Mouse (Mus musculus): ENCODE measurements around the gene Ptgds. TPM values are rescaled to one million over a fixed set of nuclear protein-coding genes. Genes with fewer than 3 reads are reported as not detected.

Ptgds gene
- polyA plus RNA-seq, 1 experiment from 2014 or later: 3.0 TPM

DNA sequence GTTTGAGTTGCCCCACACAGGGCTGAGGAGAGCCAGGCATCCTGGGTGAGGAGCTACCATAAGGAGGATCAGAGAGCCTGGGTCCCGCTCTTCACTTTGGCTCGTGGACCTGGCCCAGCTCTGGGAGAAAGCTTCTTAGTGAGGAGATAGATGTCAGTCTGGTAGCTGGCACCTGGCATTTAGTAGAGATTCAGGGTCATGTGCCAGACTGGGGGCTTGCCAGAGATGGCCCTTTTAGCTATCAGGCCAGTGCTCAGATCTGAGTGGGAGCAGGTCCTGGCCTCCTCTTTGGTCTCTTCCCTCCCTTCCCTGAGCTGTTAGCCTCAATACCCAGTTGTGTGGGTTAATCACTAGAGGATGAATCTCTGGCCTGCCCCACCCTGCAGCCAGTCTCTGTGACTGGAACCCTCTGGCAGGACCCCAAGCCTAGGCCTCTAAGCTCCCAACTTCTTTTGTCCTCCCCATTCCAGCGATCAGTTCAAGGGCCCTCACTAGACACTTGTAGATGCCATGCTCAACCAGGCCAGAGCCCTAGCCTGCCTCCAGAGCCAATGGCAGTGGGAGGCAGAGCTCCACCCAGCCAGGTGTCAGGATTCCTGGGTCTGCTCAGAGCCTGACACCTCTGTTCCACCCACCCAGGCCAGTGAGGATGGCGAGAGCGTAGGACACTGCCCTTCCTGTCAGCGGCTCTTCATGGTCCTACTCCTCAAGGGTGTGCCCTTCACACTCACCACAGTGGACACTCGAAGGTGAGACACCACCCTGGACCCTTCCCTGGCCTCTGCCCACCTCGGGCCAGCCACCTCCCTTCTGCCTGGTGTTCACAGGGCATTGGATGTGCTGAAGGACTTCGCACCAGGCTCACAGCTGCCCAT lies 12.6 kb downstream of the Ptgds start:
- H3K4me3 ChIP-seq: no peak overlapping the region
- no peak overlapping the region for H3K4me2 ChIP-seq (replicated peaks)
- no peaks in the 10 kb centered on the region for H3K27me3 ChIP-seq
- peaks cover 19% of the 10 kb centered on the region for H3K4me1 ChIP-seq
- H3K36me3 ChIP-seq: peaks cover 18% of the 10 kb centered on the region; the same call in 1 of the 2 replicates
- no peaks in the 10 kb centered on the region for H3K9me3 ChIP-seq (replicated peaks)
- no peak overlapping the region for H3K9ac ChIP-seq
- 87% methylated on average over 9 of the region's 9 CpGs for WGBS
- ATAC-seq (ENCODE audit: low FRiP score): no peak
- H3K27ac ChIP-seq: no peak overlapping the region

DNA sequence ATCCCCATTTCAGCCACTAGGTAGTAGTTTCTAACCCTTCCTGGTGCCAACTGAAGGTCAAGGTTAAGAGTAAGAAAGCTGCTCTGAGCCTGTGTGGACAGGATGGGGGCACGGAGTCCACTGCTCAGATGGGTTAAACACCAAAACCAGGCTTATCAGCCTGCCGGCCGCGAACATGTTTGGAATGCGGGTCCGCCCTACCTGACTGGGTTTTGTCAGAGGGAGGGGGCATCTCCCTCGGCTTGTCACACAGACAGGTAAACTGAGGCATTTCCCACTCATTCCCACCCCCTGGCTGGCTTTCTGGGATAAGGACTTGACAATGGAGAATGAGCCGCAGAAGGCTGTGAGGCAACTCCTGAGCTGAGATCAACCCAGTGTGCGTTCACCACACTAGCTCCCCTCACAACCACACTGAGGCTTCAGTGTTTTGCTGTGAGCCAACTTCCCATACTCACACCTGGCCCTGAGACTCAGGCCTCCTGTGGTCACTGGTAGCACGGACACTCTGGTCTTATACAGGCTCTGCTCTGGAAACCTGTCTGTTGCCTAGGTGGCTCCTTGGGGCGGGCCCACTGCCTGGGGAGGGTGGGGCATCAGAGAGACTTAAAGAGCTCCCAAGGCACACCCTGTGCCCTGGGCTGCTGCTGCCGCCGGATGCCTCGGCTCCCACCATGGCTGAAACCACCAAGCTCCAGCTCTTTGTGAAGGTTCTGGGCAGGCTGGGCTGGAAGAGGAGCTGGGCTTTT lies 13.5 kb downstream of the Ptgds start, which contains the start of gene Clic3:
TSS of gene Clic3 (plus strand) at position 634 of the 749 bp plus-strand sequence.
- Histone ChIP-seq H3K4me2 (replicated peaks) (no peak within 1 kb of the TSS), H3K9ac (no peak within 1 kb of the TSS), H3K27ac (no peak within 1 kb of the TSS), H3K4me3 (no peak within 1 kb of the TSS), H3K4me1 (peaks cover 17% of the 10 kb centered on the region), H3K27me3 (no peaks in the 10 kb centered on the region), H3K9me3 (replicated peaks) (no peaks in the 10 kb centered on the region), H3K36me3 (peaks cover 18% of the 10 kb centered on the region; the same call in 1 of the 2 replicates)
- 69% methylated on average over 14 of the region's 14 CpGs for WGBS
- ATAC-seq (ENCODE audit: low FRiP score): no peak

DNA sequence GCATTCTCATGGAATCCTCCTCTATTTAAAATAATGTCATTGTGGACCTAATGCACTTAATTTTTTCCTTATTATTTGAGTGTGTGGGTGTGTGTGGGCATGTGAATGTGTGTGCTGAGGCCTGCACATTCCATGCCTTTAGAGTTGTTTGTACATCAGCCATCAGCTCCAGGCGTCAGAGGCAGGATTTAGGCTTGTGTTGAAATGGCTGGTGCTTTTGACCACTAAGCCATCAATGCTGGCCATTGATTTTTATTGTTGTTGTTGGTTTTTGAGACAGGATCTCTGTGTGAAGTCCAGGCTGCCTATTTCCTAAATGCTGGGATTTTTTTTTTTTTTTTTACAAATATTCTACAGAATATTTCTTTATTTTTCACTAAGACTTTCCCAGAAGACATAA lies 16.9 kb downstream of the Ptgds start:
- ATAC-seq (ENCODE audit: low FRiP score): no peak
- peaks cover 7% of the 10 kb centered on the region; the same call in 1 of the 2 replicates for H3K36me3 ChIP-seq
- 51% methylated on average over 1 of the region's 1 CpGs for WGBS

DNA sequence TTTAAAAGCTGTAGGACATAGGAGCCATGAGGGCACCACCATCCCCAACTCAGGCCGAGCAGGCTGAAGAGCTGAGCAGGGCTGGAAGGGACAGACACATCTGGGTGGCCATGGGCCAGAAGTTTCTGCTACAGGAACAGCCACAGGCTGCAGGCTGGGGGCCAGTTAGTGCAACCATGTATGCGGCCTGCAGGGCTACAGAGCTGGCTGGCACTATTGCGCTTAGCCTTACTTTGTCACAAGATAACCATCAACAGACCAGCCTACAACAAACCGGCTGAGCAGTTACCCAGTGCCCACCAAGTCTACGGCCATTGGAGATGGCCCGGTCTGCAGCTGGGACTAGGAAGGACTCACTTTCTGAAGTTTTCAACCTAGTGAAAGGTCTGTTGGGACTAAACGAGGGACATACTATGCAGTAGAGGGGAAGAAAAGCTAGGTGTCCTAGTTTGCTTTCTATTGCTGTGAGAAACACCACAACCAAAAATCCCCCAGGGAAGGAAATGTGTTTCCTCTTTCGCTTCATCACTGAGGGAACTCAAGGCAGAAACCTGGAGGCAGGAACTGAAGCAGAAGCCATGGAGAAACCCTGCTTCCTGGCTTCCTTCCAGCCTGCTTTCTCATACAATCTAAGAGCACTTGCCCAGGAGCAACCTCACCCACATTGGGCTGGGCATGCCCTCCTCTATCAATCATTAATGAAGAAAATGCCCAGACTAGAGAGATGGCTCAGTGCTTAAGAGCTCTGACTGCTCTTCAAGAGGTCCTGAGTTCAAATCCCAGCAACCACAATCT lies 18.8 kb downstream of the Ptgds start:
- Histone ChIP-seq H3K27ac (no peak overlapping the region), H3K27me3 (no peaks in the 10 kb centered on the region), H3K9ac (no peak overlapping the region), H3K9me3 (replicated peaks) (no peaks in the 10 kb centered on the region), H3K4me1 (no peaks in the 10 kb centered on the region), H3K4me2 (replicated peaks) (no peak overlapping the region), H3K4me3 (no peak overlapping the region), H3K36me3 (peaks cover 20% of the 10 kb centered on the region)
- WGBS: 87% methylated on average over 8 of the region's 8 CpGs
- no peak for ATAC-seq (ENCODE audit: low FRiP score)

More for the DNA sequence above, 16.9 kb downstream of the Ptgds start:
- Histone ChIP-seq H3K27me3 (no peaks in the 10 kb centered on the region), H3K9ac (no peak overlapping the region), H3K4me2 (replicated peaks) (no peak overlapping the region), H3K4me3 (no peak overlapping the region), H3K27ac (no peak overlapping the region), H3K4me1 (no peaks in the 10 kb centered on the region), H3K9me3 (replicated peaks) (no peaks in the 10 kb centered on the region)

DNA sequence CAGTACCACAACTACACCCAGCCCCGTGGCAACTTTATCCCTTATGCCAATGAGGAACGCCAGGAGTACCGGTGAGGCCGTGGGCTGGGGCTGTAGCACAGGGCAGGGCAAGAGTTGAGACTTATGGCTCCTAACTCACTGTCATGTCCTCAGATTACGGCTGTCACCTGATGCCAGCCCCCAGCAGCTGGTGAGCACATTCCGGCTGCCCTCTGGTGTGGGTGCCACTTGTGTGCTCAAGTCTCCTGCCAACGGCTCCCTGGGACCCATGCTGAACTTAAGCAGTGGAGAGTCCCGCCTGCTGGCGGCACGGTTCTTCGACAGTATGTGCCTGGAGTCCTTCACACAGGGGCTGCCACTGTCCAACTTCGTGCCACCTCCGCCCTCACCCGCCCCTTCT lies 27.2 kb downstream of the Ptgds start:
- Histone ChIP-seq H3K36me3 (peaks cover 87% of the 10 kb centered on the region), H3K4me1 (no peaks in the 10 kb centered on the region), H3K27ac (no peak overlapping the region), H3K27me3 (no peaks in the 10 kb centered on the region), H3K4me3 (no peak overlapping the region), H3K9me3 (replicated peaks) (no peaks in the 10 kb centered on the region), H3K4me2 (replicated peaks) (no peak overlapping the region), H3K9ac (no peak overlapping the region)
- WGBS: 89% methylated on average over 14 of the region's 14 CpGs
- no peak for ATAC-seq (ENCODE audit: low FRiP score)

DNA sequence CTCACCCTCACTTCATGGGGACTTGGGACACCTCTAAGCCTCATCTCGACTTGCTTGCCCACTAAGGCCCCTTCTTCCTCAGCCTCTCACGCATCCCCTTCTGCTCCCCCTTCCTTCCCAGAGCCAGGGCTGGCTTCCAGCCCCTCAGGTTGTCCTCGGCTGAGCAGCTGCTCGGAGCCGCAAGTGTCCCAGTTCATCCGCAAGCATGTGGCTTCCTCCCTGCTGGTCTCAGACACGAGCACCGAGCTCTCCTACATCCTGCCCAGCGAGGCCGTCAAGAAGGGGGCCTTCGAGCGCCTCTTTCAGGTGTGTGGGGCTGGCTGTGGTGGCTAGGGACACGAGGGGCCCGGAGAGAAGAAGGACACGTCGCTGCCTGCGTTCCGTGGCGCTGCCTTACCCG lies 28.8 kb downstream of the Ptgds start:
- no peak overlapping the region for H3K9ac ChIP-seq
- ATAC-seq (ENCODE audit: low FRiP score): no peak
- no peak overlapping the region for H3K4me2 ChIP-seq (replicated peaks)
- peaks cover 86% of the 10 kb centered on the region for H3K36me3 ChIP-seq
- H3K4me1 ChIP-seq: no peaks in the 10 kb centered on the region
- no peak overlapping the region for H3K4me3 ChIP-seq
- no peak overlapping the region for H3K27ac ChIP-seq
- no peaks in the 10 kb centered on the region for H3K27me3 ChIP-seq
- H3K9me3 ChIP-seq (replicated peaks): no peaks in the 10 kb centered on the region
- WGBS: 91% methylated on average over 20 of the region's 20 CpGs

DNA sequence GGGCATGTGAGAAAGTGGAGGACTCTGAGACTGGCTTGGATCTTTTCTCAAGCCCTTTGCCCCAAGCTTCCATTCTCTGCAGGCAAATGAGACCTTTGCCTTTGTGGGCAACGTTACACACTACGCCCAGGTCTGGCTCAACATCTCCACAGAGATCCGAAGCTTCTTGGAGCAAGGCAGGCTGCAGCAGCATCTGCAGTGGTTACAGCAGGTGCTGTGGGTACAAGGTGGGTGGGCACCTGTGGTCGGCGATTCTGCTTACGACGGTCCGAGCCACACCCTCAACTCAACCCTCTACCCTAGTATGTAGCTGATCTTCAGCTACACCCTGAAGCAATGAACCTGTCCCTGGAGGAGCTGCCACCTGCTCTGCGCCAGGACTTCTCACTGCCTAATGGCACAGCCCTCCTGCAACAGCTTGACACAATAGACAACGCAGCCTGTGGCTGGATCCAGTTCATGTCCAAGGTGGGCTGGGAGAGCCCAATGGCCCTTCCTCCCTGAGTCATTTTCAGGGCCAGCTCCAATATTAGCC lies 33.5 kb downstream of the Ptgds start:
- no peaks in the 10 kb centered on the region for H3K9me3 ChIP-seq (replicated peaks)
- H3K4me3 ChIP-seq: no peak overlapping the region
- ATAC-seq (ENCODE audit: low FRiP score): no peak
- H3K36me3 ChIP-seq: peaks cover 64% of the 10 kb centered on the region
- H3K4me1 ChIP-seq: peaks cover 3% of the 10 kb centered on the region
- H3K27ac ChIP-seq: no peak overlapping the region
- WGBS: 91% methylated on average over 10 of the region's 10 CpGs
- no peak overlapping the region for H3K9ac ChIP-seq
- peaks cover 8% of the 10 kb centered on the region for H3K27me3 ChIP-seq
- no peak overlapping the region for H3K4me2 ChIP-seq (replicated peaks)

DNA sequence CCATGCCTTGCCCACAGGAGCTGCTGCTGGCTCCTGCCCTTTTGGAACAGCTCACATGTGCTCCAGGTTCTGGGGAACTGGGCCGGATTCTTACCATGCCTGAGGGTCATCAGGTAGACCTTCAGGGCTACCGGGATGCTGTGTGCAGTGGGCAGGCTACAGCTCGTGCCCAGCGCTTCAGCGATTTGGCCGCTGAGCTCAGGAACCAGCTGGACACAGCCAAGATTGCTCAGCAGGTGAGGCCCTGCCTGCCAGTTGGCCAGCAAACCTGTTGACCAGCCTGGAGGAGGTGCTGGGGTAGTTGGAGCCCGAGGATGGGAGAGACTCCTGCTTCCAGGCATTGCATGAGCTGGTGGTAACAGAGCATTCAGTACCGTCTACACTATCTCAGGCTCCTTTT lies 35.6 kb downstream of the Ptgds start:
- ATAC-seq (ENCODE audit: low FRiP score): no peak
- 90% methylated on average over 8 of the region's 8 CpGs for WGBS

DNA sequence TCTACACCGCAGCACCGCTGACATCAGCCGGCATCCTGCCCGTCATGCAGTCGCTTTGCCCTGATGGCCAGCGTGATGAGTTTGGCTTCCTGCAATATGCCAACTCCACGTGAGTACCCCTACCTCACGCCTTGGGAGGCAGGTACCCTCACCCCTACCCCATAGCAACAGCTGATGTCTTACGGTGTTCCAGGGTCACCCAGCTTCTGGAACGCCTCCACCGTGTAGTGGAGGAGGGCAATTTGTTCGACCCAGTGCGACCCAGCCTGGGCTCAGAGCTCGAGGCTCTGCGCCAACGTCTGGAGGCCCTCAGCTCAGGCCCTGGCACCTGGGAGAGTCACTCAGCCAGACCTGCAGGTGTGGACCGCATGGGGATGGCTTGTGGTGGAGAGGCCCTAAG lies 36.7 kb downstream of the Ptgds start:
- peaks cover 24% of the 10 kb centered on the region for H3K27me3 ChIP-seq
- no peak overlapping the region for H3K4me3 ChIP-seq
- no peak for ATAC-seq (ENCODE audit: low FRiP score)
- H3K9ac ChIP-seq: no peak overlapping the region
- no peak overlapping the region for H3K4me2 ChIP-seq (replicated peaks)
- peaks cover 31% of the 10 kb centered on the region for H3K4me1 ChIP-seq
- WGBS: 90% methylated on average over 17 of the region's 17 CpGs
- no peaks in the 10 kb centered on the region for H3K9me3 ChIP-seq (replicated peaks)
- H3K27ac ChIP-seq: no peak overlapping the region
- peaks cover 40% of the 10 kb centered on the region for H3K36me3 ChIP-seq

More for the DNA sequence above, 35.6 kb downstream of the Ptgds start:
- H3K27ac ChIP-seq: no peak overlapping the region
- H3K9ac ChIP-seq: no peak overlapping the region
- peaks cover 52% of the 10 kb centered on the region for H3K36me3 ChIP-seq
- H3K4me3 ChIP-seq: no peak overlapping the region
- H3K9me3 ChIP-seq (replicated peaks): no peaks in the 10 kb centered on the region
- peaks cover 24% of the 10 kb centered on the region for H3K4me1 ChIP-seq
- peaks cover 22% of the 10 kb centered on the region for H3K27me3 ChIP-seq
- no peak overlapping the region for H3K4me2 ChIP-seq (replicated peaks)

DNA sequence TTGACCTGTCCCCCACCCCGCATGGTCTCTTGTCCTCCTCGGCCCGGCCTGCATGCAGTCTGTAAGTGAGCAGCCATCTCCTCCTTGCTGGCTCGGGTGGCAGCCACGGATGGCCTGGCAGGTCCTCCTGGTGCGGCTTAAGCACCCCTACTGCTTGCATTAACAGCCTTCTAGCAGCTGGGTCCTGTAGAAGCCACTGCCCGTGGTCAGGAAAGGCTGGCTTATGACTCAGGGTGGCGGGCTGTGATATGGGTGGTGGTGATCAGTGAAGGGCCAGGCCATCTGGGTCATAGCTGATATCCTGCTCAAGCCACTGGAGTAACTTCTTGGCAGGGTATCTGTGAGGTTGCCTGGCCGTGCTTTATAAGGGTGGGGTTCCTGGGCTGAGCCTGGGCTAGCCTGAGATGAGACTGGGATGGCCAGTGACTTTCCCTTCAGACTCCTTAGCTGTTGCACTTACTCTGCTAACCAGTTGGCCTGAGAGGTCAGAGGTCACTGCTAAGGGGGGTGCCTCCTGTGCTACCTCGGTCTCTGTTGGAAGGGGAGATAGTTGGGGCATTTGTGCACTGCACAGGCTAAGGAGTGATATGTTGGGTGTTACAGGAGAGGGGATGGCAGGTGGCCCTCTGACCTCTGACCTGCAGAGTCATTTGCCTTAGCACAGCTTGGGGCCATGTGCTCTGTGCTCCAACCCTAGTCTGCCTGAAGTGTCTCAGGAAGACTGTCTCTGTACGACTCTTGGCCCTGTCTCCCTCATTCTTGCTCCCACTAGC lies 37.3 kb downstream of the Ptgds start:
- Histone ChIP-seq H3K4me1 (peaks cover 31% of the 10 kb centered on the region), H3K4me3 (no peak overlapping the region), H3K36me3 (peaks cover 34% of the 10 kb centered on the region), H3K4me2 (replicated peaks) (no peak overlapping the region), H3K27me3 (peaks cover 24% of the 10 kb centered on the region), H3K27ac (no peak overlapping the region), H3K9ac (no peak overlapping the region), H3K9me3 (replicated peaks) (no peaks in the 10 kb centered on the region)
- ATAC-seq (ENCODE audit: low FRiP score): no peak
- WGBS: 79% methylated on average over 11 of the region's 11 CpGs

DNA sequence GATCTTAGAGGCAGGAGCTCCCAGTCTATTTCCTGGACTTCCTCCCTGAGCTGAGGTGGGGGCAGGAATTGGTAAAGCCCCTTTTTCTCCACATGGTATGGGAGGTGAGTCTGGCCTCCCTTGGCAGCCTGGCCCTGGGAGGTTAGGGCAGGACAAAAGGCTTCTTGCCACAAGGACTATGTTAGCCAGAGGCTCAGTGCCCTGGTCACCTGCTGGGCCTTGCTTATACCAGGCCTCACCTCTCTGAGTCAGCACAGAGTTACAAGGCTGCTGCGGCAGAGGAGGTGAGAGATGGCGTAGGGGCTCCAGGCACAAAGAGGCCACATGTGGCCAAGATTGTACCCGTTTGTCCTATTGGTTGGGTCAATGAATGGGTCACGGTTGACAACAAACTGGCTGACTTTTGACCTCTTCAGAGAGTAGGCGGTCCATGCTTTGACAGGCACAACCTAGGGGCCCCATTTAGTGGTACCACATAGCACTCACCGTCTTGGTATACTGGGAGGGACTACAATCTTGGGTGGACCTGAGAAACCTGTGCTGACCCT lies 38.5 kb downstream of the Ptgds start:
- Histone ChIP-seq H3K9ac (no peak overlapping the region), H3K9me3 (replicated peaks) (no peaks in the 10 kb centered on the region), H3K4me3 (no peak overlapping the region; the same call in 1 of the 2 replicates), H3K36me3 (peaks cover 25% of the 10 kb centered on the region), H3K27ac (no peak overlapping the region), H3K27me3 (peaks cover 28% of the 10 kb centered on the region), H3K4me1 (peaks cover 31% of the 10 kb centered on the region), H3K4me2 (replicated peaks) (no peak overlapping the region)
- no peak for ATAC-seq (ENCODE audit: low FRiP score)
- WGBS: 41% methylated on average over 6 of the region's 6 CpGs
